Comparison of ENCODE assay signal across 28 mouse cellular contexts in the genomic region with DNA sequence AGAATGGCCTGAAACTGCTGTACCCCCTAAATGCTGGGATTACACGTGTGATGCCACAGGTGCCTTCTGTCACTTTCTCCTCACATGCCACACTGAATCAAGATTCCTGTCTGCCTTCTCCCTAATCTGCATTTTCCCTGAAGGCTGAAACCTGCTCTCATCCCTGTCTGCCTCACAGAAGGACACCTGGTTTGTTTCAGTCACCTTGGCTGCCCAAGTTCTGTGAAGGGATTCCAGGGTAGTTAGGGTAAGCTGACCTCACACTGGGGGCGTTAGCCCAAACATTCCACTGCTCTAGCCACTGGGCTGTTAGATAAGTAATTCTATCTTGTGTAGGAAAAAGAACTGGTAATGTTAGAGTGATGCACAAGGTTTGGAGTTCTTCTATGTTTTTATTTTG. TPM values are rescaled to one million over a fixed set of nuclear protein-coding genes. Genes with fewer than 3 reads are reported as not detected.
A peak's percentile ranks its signal among the peaks of the same experiment; 100 is the strongest.
DNase-seq lines count a peak whose midpoint lies in the region; TF ChIP-seq lines count a peak whose summit lies in the region.
"Had no signal": no experiment of that assay in that cellular context is flagged by ENCODE, and none has a peak within 500 bp of the region (broad histone marks: within the 10 kb centered on the region; RNA-seq: fewer than 3 reads in every experiment).

A gene (plus strand): TSS at position 301 of the 400 bp plus-strand sequence.

- no peaks in the 10 kb centered on the region for H3K27me3 ChIP-seq in testis, adult 2 months (ENCODE audit: control insufficient read depth, insufficient read depth, low read length)
- H3K27me3 ChIP-seq: Patski had no signal

- no peak for TF ChIP-seq POLR2A in testis, adult 2 months (IDR thresholded peaks at IDR 0.05; ENCODE audit: control insufficient read depth, low read depth, low read length)

- H3K4me1 ChIP-seq in testis, adult 2 months (ENCODE audit: control insufficient read depth, insufficient read depth, low read length) = no peaks in the 10 kb centered on the region

- TF ChIP-seq CTCF in testis, adult 2 months (IDR thresholded peaks at IDR 0.05; ENCODE audit: control insufficient read depth, insufficient read depth, insufficient replicate concordance, low read depth, low read length) = no peak

- DNase-seq in heart, adult 11 months = peak; percentile 23
- no peak for DNase-seq in heart, adult 8-10 months (ENCODE audit: low spot score)
- DNase-seq in testis, postnatal 10 days (ENCODE audit: low spot score) = no peak
- peak; percentile 7 for DNase-seq in ZHBTc4 (ENCODE audit: low read depth, low spot score)
- no peak for DNase-seq in layer of hippocampus, adult 9-11 months
- DNase-seq: adrenal gland, adult 2 months; adrenal gland, adult 8-10 months; adrenal gland, postnatal 10 days; adrenal gland, postnatal 14 days; adrenal gland, postnatal 25 days; adrenal gland, postnatal 36 days; B cell, adult 2 months; cerebellum, adult 11 months; cerebellum, adult 11-12 months; cerebellum, adult 18-20 months; cerebellum, adult 2 months had no signal

- peak within 1 kb of the TSS; percentile 67 for H3K4me3 ChIP-seq in testis, adult 2 months (ENCODE audit: control insufficient read depth, low read depth, low read length)

- no peak within 1 kb of the TSS for H3K27ac ChIP-seq in testis, adult 2 months (ENCODE audit: control insufficient read depth, insufficient read depth, low read depth, low read length)

- H3K36me3 ChIP-seq in testis, adult 2 months (ENCODE audit: control insufficient read depth, insufficient read depth, low read length) = no peaks in the 10 kb centered on the region
- H3K36me3 ChIP-seq: G1E had no signal

RNA-seq across cellular contexts. Expression of the gene that starts here (rescaled TPM):
- not detected for total RNA-seq in heart, adult 8-10 months (2022)
- 11.1 and 16.4 TPM in 2 replicates for polyA plus RNA-seq in testis, adult 2 months (2012; rRNA removed)
- total RNA-seq: adrenal gland, adult 18-20 months; adrenal gland, adult 2 months; adrenal gland, adult 8-10 months; adrenal gland, postnatal 10 days; adrenal gland, postnatal 14 days; adrenal gland, postnatal 25 days; adrenal gland, postnatal 36 days; adrenal gland, postnatal 4 days; CH12.LX; ES-E14; G1E; MEL had no signal
- polyA plus RNA-seq: activated CD4-positive, CD25-positive, alpha-beta regulatory T cell, adult 4 months; adrenal gland, adult 2 months; brain, embryonic 14.5 days; C2C12; CD4-positive, CD25-positive, alpha-beta regulatory T cell, adult 4 months; cerebellum, adult 2 months; G1E had no signal

Comparison
In these comparisons a context has a peak if more than half of its experiments do, and no peak if none do; other contexts are left out.
1. DNase-seq: peak in heart, adult 11 months (single experiment) and ZHBTc4 (single experiment); none in heart, adult 8-10 months (single experiment), testis, postnatal 10 days (single experiment) and layer of hippocampus, adult 9-11 months (single experiment).